Mouse (Mus musculus): ENCODE measurements around the gene Olfr1410. TPM values are rescaled to one million over a fixed set of nuclear protein-coding genes. Genes with fewer than 3 reads are reported as not detected.

The Olfr1410 gene
- total and polyA plus RNA-seq, 3 experiments: not detected

DNA sequence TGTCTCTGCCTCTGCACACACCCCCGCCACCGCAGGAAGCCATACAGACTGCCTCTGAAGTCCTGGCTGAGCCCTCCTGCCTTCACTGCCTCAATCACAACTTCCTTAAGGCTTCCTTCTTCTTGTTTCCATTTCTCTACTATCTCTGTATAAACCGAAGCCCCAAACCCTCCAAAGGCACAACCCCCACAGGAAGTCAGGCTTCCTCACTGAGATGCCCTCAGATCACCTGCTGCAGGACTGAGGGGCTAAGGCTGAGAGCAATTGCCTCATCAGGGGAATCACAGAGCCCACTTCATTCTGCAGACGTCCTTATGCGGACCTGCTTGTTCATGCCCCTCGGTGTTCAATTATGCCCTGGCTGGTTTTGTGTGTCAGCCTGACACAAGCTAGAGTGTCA lies 34.8 kb downstream of the Olfr1410 start:
- H3K4me1 ChIP-seq (ENCODE audit: control insufficient read depth in 1 of 2, insufficient read depth in 2 of 2, low read length in 2 of 2): peaks cover 0 to 18% of the 10 kb centered on the region in 2 experiments; a peak in 3 of 4 replicates
- peaks cover 2 to 14% of the 10 kb centered on the region in 2 experiments; a peak in 3 of 4 replicates for H3K36me3 ChIP-seq (ENCODE audit: control insufficient read depth in 1 of 2, insufficient read depth in 2 of 2, low read length in 2 of 2)
- H3K9me3 ChIP-seq (replicated peaks; ENCODE audit: insufficient read depth, low read length): no peaks in the 10 kb centered on the region
- no peaks in the 10 kb centered on the region for H3K27me3 ChIP-seq (ENCODE audit: control insufficient read depth in 1 of 2, insufficient read depth in 2 of 2, low read length in 2 of 2)
- H3K9ac ChIP-seq (ENCODE audit: control insufficient read depth, low read depth, low read length, poor library complexity, severe bottlenecking): peak overlapping the region; percentile 82
- H3K4me3 ChIP-seq (ENCODE audit: control insufficient read depth in 1 of 2, insufficient read depth in 1 of 2, low read depth in 2 of 2, low read length in 2 of 2): peak overlapping the region; percentile 73 to 81
- DNase-seq (ENCODE audit: low read depth, low spot score): peak; percentile 38
- no peak overlapping the region for H3K27ac ChIP-seq (ENCODE audit: control insufficient read depth, low read depth, low read length)
- TF ChIP-seq ZMIZ1 (IDR thresholded peaks at IDR 0.05; ENCODE audit: low read depth, low read length) (no peak), NELFE (IDR thresholded peaks at IDR 0.05; ENCODE audit: low read depth, low read length) (no peak), CTCF (IDR thresholded peaks at IDR 0.05 in 2 of 3, conservative IDR thresholded peaks at IDR 0.05 in 1 of 3; ENCODE audit: control insufficient read depth in 1 of 3, insufficient read depth in 1 of 3, low read depth in 2 of 3, low read length in 3 of 3, poor library complexity in 1 of 3, severe bottlenecking in 1 of 3) (no peak), POLR2AphosphoS5 (IDR thresholded peaks at IDR 0.05; ENCODE audit: borderline replicate concordance, low read depth, low read length) (no peak)
- peaks cover 30% of the 10 kb centered on the region for H3K79me2 ChIP-seq (ENCODE audit: control insufficient read depth, insufficient read depth, low read length, poor library complexity)

DNA sequence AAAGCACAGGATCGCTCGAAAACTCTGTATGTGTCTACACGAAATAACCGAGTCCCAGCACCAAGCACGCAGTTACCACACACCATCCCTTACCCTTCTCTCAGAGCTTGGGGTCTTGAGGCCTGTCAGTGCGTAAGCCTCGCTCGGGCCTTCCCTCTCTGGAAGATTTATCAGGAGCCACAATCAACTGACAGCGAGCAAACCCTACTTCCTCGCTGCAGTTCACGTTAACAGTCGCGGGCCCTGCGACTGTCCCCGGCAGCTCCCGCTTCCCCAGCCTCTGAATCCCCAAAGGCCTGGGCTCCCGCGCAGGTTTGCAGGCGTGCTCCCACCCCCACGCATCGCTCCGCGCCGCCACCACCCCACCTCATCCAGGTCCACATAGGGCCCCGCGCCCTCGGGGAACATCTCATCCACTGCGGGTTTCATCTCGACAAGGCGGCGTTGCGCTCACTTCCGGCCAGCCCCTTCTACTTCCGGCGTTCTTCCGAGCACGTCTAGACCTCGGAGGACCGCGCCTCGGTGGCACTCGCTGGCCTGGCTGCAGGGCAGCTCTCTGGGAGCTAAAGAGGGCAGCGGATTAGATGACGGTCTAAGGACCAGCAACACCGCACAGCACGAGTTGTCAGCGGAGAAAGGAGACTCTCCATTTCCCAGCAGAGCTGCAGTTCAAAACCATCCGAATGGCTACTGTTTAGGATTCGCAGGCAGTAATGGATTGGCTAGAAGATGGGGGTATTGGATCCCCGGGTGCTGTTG lies 36.1 kb downstream of the Olfr1410 start, which contains the start of gene Cops9:
Gene Cops9 (minus strand): TSS at position 472 of the 759 bp plus-strand sequence.
- Histone ChIP-seq H3K79me2 (ENCODE audit: control insufficient read depth, insufficient read depth, low read length, poor library complexity) (peaks cover 30% of the 10 kb centered on the region), H3K9ac (ENCODE audit: control insufficient read depth, low read depth, low read length, poor library complexity, severe bottlenecking) (peak within 1 kb of the TSS; percentile 82), H3K27me3 (ENCODE audit: control insufficient read depth in 1 of 2, insufficient read depth in 2 of 2, low read length in 2 of 2) (no peaks in the 10 kb centered on the region), H3K4me3 (ENCODE audit: control insufficient read depth in 1 of 2, insufficient read depth in 1 of 2, low read depth in 2 of 2, low read length in 2 of 2) (peak within 1 kb of the TSS; percentile 73 to 81), H3K36me3 (ENCODE audit: control insufficient read depth in 1 of 2, insufficient read depth in 2 of 2, low read length in 2 of 2) (peaks cover 0 to 14% of the 10 kb centered on the region in 2 experiments; a peak in 3 of 4 replicates), H3K4me1 (ENCODE audit: control insufficient read depth in 1 of 2, insufficient read depth in 2 of 2, low read length in 2 of 2) (peaks cover 0 to 18% of the 10 kb centered on the region in 2 experiments; a peak in 3 of 4 replicates), H3K9me3 (replicated peaks; ENCODE audit: insufficient read depth, low read length) (no peaks in the 10 kb centered on the region), H3K27ac (ENCODE audit: control insufficient read depth, low read depth, low read length) (peak within 1 kb of the TSS; percentile 78)
- peak; percentile 97 for DNase-seq (ENCODE audit: low read depth, low spot score)
- peak; percentile 94 to 95 for TF ChIP-seq POLR2A (IDR thresholded peaks at IDR 0.05; ENCODE audit: control insufficient read depth in 1 of 2, insufficient read depth in 1 of 2, low read depth in 1 of 2, low read length in 2 of 2, poor library complexity in 1 of 2)
- TF ChIP-seq ZNF384 (IDR thresholded peaks at IDR 0.05; ENCODE audit: low read depth, low read length): no peak
- TF ChIP-seq MEF2A (IDR thresholded peaks at IDR 0.05; ENCODE audit: extremely low read depth, insufficient replicate concordance, low read depth, low read length, poor library complexity, severe bottlenecking): no peak
- TF ChIP-seq ELF1 (IDR thresholded peaks at IDR 0.05; ENCODE audit: low read depth, low read length): peak; percentile 79
- no peak for TF ChIP-seq MAFK (IDR thresholded peaks at IDR 0.05; ENCODE audit: borderline replicate concordance, low read depth, low read length)
- peak; percentile 26; the same call in 1 of the 2 replicates for TF ChIP-seq MYB (IDR thresholded peaks at IDR 0.05; ENCODE audit: low read depth, low read length)
- no peak for TF ChIP-seq TAL1 (IDR thresholded peaks at IDR 0.05; ENCODE audit: low read length)
- no peak for TF ChIP-seq JUND (IDR thresholded peaks at IDR 0.05; ENCODE audit: low read depth, low read length)
- TF ChIP-seq EP300 (IDR thresholded peaks at IDR 0.05; ENCODE audit: low read depth in 1 of 2, low read length in 2 of 2): no peak
- no peak for TF ChIP-seq CHD1 (IDR thresholded peaks at IDR 0.05; ENCODE audit: low read depth, low read length)
- 0 out of 2 replicates have a peak, but pooled peaks have one; percentile 38 for TF ChIP-seq MAX (IDR thresholded peaks at IDR 0.05; ENCODE audit: low read length)
- peak; percentile 87 for TF ChIP-seq TBP (IDR thresholded peaks at IDR 0.05; ENCODE audit: low read depth, low read length)
- TF ChIP-seq NELFE (IDR thresholded peaks at IDR 0.05; ENCODE audit: low read depth, low read length): peak; percentile 96
- TF ChIP-seq CTCF (IDR thresholded peaks at IDR 0.05 in 2 of 3, conservative IDR thresholded peaks at IDR 0.05 in 1 of 3; ENCODE audit: control insufficient read depth in 1 of 3, insufficient read depth in 1 of 3, low read depth in 2 of 3, low read length in 3 of 3, poor library complexity in 1 of 3, severe bottlenecking in 1 of 3): no peak
- TF ChIP-seq MYC (IDR thresholded peaks at IDR 0.05; ENCODE audit: low read depth, low read length): peak; percentile 64; the same call in 1 of the 2 replicates
- TF ChIP-seq GABPA (IDR thresholded peaks at IDR 0.05; ENCODE audit: low read depth, low read length): peak; percentile 30; the same call in 1 of the 2 replicates
- no peak for TF ChIP-seq USF1 (IDR thresholded peaks at IDR 0.05; ENCODE audit: low read depth, low read length)
- no peak for TF ChIP-seq ZKSCAN1 (IDR thresholded peaks at IDR 0.05; ENCODE audit: low read depth, low read length)
- peak; percentile 88 for TF ChIP-seq SIN3A (IDR thresholded peaks at IDR 0.05; ENCODE audit: low read length)
- no peak for TF ChIP-seq POLR2AphosphoS5 (IDR thresholded peaks at IDR 0.05; ENCODE audit: borderline replicate concordance, low read depth, low read length)
- TF ChIP-seq ETS1 (IDR thresholded peaks at IDR 0.05; ENCODE audit: low read depth, low read length): 0 out of 2 replicates have a peak, but pooled peaks have one; percentile 0
- peak; percentile 73; the same call in 1 of the 2 replicates for TF ChIP-seq POLR2AphosphoS2 (IDR thresholded peaks at IDR 0.05; ENCODE audit: low read length)
- no peak for TF ChIP-seq BHLHE40 (IDR thresholded peaks at IDR 0.05; ENCODE audit: borderline replicate concordance, low read depth, low read length)
- TF ChIP-seq ZMIZ1 (IDR thresholded peaks at IDR 0.05; ENCODE audit: low read depth, low read length): peak; percentile 77
- TF ChIP-seq USF2 (IDR thresholded peaks at IDR 0.05; ENCODE audit: borderline replicate concordance in 1 of 2, insufficient read depth in 1 of 2, low read depth in 1 of 2, low read length in 2 of 2): no peak
- no peak for TF ChIP-seq RAD21 (IDR thresholded peaks at IDR 0.05; ENCODE audit: low read depth, low read length)
- TF ChIP-seq RCOR1 (IDR thresholded peaks at IDR 0.05; ENCODE audit: low read depth, low read length): no peak
- peak; percentile 54 for TF ChIP-seq MXI1 (IDR thresholded peaks at IDR 0.05; ENCODE audit: low read depth, low read length)
